Mouse (Mus musculus) heart, adult 8-10 months (tissue): ENCODE results near the gene Pabpn1. TPM values are rescaled to one million over a fixed set of nuclear protein-coding genes. Genes with fewer than 3 reads are reported as not detected.

Source experiments
- DNase-seq: peaks from one replicate; pipeline ENCODE4 v3.0.0; 2022; ENCODE audit warnings: low spot score
- total RNA-seq, 4 experiments: library from RNA; stranded (reverse); gene quantifications; 2 replicates each; pipeline ENCODE4 v1.2.4; 2022

Gene Pabpn1
- 10 to 100 TPM; 37.3 to 54.4 (median 50.2) TPM for total RNA-seq

DNA sequence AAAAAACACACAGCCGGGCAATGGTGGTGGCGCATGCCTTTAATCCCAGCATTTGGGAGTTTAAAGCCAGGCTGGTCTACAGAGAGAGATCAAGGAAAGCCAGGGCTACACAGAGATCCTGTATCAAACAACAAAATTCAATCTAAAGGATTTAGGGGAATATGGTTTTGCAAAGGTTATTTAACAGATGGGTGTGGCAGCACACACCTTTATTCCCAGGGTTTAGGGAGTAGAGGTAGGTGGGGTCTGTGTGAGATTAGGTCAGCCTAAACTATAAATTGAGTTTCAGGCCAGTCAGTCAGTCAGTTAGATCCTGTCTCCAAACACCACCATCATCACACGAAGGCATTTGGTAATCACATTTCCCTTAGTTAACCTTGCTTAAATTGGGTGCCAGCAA lies at the start of gene Pabpn1:
TSS of gene Pabpn1 (plus strand) at position 301 of the 400 bp plus-strand sequence.
- DNase-seq, result no peak

DNA sequence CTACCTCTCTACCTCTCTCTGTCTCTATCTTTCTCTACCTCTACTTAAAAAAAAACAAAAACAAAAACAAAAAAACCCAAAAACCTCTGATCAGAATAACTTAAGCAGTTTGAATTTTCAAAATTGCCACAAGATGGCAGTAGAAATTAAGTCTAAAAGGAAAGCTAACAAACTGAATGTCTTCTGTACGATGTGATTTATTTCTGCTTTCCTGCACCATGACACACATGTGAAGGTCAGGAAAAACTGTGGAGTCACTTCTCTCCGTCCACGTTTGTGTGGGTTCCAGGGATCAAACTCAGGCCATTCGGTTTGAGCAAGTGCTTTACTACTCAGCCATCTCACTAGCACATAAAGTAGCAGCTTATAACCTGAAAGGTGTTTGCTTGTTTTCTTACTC lies 48.8 kb upstream of the Pabpn1 start:
- DNase-seq, result peak; percentile 9

DNA sequence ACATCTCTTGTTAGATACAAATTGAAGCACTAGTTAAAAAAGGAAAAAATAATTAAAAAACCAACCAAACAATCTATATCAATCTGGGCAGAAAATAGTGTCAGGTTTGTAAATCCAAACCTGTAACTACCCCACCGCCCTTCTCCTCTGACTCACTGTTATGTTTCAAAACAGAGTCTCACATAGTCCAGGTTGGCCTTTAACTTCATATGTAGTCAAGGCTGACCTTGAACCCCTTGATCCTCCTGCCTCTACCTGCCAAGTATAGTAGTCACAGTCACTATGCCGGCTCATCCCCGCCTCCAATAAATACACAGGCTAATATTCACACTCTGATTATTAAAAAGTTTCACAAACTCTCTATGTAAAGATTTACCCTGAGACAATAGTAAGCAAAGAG lies 36.6 kb upstream of the Pabpn1 start:
- no peak for DNase-seq

DNA sequence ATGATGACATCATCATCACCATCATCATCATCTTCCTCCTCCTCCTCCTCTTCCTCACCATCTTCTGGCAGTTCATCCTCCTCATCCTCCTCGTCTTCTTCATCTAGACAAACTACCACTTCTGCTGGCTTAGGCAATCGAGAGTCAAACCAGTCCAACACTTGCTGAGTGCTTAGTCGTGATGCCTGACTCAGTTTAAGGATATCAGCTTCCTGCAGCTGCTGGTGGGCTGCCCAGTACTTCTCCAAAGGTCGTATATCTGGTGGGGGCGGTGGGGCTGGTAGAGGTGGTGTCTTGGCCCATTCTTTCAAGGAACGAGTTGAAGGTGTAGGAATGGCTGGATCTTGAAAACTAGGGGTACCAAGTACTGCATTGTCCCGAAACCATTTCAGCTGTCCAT lies 35.6 kb upstream of the Pabpn1 start:
- DNase-seq, result no peak

- no peak for DNase-seq
Measured at GRCm38 (mm10) chr14:54857891-54858290, 34.4 kb upstream of the Pabpn1 start.

GRCm38 (mm10) chr14:54860511-54860910 lies 31.8 kb upstream of the Pabpn1 start:
- DNase-seq, result peak; percentile 48

DNA sequence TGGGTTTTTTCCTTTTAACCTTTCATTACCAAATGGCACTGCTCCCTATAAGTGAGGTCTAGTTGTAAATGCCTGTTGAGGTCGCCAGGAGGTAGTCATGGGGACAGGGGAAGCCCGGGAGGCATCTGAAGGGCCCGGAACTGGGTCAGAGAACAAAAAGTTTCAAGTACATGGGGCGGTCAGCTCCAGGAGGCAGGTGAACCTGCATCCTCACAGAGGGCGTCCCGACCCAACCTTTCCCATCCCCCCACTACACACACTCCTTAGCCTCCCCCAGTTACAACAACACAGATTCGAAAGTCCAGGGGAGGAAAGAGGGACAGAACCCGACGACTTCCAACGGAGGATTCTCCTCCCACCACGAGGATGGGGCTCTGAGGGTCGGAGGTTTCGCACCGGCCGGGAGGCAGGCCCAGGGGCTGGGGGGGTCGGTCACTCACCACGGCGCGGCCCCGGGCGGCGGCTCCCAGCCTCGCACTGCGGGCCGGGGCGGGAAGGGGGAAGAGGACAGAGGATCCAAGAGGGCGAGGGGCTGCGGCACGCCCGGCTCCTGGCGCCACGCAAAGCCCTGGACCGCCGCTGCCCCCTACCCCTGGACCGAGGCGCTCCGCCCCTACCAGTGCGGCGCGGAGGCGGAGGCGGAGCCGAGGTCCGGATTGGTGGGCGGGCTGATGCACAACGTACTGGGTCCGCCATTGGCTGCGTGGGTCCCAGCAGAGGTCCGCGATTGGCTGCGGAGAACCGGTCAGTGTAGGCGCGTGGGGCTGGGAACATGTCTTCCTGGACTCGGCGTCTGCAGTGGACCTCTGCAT lies 28.6 kb upstream of the Pabpn1 start:
- DNase-seq, result peak; percentile 92

DNA sequence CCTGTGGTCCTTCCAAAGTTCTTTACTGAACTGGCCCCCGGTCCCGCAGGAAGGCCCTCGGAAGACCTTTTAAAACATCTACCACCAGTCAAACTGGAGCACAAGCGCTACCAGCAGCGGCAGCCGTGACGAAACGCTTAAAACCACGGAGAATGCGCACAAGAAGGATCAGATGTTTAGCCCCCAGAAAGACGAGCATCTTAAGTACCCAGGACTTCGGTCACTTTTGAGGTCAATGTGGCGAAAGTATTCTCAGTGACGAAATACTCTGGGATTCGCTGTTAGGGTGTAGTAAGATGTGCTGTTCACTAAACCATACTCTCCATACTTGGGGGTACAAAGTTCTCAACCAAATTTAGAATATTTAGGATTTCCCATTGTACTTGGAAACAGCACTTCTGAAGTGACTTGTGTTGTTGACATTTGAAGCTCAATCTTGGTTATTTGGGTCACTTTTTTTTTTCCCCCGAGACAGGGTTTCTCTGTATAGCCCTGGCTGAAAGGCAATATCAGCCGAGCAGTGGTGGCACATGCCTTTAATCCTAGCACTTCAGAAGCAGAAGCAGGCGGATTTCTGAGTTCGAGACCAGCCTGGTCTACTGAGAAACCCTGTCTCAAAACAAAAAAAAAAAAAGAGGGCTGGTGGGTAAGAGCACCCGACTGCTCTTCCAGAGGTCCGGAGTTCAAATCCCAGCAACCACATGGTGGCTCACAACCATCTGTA lies 27.8 kb upstream of the Pabpn1 start:
- DNase-seq, result no peak

DNA sequence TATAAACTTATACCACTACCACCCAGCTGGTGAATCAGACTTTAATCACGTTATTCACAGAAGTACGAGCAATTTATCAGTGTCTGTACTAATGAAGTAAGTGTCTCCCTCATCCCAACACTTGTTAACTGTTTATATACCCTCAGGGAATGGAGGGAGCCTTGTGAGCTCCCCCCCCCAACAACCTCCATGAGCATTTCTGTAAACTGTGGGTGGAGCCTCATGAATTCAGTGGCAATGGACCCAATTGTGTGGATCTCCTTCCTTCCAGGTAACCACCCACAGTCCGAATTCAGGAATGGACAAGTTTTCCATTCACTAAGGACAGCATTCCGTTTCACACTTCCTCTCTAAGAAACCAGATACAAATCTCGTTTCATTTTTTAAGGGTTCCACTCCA lies 26.7 kb upstream of the Pabpn1 start:
- no peak for DNase-seq

DNA sequence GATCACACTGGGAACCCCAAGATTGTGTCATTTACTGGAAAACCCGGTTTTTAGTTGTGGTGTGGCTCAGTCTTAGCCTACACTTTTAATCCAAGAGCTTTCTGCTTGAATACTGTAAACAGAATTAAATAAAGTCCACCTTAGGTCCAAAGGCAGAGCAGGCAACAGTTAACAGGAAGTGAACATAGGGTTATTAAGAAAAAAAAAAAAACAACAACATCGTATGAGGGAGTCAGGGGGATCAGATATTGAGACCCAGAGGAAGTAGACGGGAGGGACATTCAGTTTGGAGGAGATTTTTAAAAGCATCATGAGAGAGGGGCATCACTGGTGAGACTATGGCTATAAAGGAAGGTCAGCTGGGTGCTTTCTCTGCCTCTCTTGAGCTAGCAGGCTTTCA lies 26.0 kb upstream of the Pabpn1 start:
- DNase-seq, result no peak

- no peak for DNase-seq
Measured at GRCm38 (mm10) chr14:54866936-54867335, 25.4 kb upstream of the Pabpn1 start.

DNA sequence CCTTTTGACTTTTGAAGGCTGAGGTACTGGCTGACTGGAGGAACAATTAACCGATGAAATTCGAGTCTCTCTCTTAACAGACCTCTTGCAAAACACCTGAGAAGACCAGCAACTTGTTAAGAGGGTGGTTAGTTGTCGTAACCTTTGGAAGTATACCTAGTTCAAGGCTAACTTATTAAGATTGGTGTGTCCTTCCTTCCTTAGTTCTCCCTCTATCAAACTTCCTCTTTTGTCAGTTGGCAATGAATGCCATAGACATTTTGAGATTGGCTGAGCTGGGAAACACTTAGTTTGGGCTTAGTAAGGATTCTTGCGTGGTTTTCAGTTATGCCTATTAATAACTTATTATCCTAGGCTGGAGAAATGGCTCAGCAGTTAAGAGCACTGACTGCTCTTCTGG lies 24.3 kb upstream of the Pabpn1 start:
- DNase-seq, result no peak

DNA sequence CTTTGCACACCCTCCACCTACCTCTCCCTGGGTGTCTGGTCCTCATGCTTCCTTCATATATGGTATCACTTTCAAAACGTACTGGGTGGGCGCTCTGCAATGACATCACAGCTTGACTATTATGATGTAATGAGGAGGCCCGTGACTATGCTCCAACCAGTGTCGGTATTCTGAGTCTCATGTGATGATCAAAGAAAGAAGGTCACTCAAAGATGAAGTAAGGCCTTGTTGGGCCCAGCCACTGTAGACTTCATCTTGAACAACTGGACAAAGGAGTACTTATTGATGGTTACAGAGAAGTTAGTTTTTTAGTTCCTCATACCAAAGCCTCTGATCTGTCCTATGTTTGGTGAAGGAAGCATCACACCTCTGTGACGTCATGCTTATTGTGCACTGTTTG lies 21.4 kb upstream of the Pabpn1 start, which contains the start of gene Homez:
TSS of gene Homez (minus strand) at position 101 of the 400 bp plus-strand sequence.
- no peak for DNase-seq

GRCm38 (mm10) chr14:54874165-54874564 lies 18.1 kb upstream of the Pabpn1 start:
- DNase-seq, result no peak

DNA sequence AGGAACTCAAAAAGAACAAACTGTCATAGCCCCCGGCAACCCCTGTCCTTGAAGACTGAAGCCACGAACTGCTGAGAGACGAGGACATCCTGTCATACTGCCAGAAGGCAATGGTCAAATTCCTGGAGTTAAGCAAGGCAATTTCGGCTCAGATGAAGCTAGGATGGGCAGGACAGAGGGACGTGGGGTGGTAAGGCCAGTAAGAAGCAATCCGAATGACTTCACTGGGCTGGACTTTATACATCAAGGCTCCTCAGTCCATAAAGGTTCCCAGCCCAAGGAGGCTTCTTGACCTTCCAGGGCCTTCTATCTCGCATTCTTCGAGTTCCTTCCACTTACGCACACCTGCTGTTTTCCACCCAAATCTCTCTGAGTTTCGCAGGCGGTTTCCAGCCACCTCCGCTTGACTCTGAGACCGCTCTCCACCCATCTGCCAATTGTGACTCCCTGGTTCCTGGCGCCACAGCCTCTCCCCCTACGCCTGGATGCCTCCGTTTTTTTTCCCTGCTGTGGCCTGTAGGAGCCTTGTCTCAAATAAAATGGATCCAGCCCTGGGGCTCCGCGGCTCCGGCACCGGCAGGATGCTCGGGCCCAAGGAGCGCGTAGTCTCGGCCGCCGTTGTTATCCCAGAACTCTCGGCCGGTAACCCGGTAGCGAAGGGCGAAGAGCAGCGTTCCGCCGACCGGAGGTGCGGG lies 16.3 kb upstream of the Pabpn1 start:
- no peak for DNase-seq

GRCm38 (mm10) chr14:54876539-54877047 lies 15.7 kb upstream of the Pabpn1 start:
- peak; percentile 81 for DNase-seq

DNA sequence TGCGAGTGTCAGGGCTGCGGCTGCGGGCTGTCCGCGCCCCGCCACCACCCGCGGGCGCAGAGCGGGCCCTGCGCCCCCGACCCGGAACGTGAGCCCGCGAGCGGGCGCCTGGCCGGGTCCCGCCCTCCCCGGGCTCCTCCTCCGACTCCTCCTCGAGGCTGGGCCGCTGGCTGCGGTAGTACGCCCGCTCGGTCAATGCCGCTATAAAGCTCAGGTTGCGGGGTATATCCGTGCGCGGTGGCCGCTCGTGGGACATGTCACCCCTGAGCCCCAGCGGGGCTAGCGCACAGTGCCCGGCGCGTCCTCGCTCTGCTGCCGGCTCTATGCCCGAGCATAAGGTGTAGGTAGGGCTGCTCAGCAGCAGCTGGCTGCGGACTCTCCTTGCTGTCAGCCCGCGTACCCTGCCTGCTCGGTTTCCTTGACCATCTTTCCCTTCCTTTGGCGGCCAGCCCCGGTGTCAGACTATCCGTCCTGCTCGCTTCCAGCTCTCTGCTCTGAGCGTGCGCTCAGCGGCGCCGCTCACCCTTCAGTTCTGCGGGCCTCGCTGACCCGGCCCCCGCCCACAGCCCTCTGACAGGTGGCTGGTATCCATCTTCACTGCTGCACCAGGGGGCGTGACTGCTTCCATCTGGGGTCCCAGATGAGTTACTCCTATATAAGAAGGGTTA lies 15.1 kb upstream of the Pabpn1 start, which contains the start of gene Ppp1r3e:
TSS of gene Ppp1r3e (minus strand) at position 503 of the 668 bp plus-strand sequence.
- DNase-seq, result peak; percentile 46

GRCm38 (mm10) chr14:54883154-54884021 lies 8.9 kb upstream of the Pabpn1 start, which contains the start of the genes Bcl2l2 and Gm20521:
Gene Bcl2l2, plus strand, starts transcription at chr14:54883377.
Gene Gm20521, plus strand, starts transcription at chr14:54883441.
- DNase-seq, result peak; percentile 75

DNA sequence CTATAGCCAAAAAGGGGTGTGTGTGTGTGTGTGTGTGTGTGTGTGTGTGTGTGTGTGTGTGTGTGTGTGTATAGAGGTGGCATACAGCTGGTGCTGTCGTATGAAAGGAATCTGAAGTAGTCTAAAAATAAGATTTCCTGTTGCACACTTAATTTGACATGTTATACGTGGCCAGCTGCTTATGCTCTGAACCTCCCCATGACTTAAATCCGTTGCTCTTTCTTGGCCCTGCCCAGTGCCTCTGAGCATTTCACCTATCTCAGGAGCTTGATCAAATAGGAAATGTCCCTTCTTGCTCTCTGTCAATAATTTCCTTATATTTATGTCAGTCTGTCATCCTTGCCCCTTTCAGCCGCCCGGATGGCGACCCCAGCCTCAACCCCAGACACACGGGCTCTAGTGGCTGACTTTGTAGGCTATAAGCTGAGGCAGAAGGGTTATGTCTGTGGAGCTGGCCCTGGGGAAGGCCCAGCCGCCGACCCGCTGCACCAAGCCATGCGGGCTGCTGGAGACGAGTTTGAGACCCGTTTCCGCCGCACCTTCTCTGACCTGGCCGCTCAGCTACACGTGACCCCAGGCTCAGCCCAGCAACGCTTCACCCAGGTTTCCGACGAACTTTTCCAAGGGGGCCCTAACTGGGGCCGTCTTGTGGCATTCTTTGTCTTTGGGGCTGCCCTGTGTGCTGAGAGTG lies 8.1 kb upstream of the Pabpn1 start:
- no peak for DNase-seq

DNA sequence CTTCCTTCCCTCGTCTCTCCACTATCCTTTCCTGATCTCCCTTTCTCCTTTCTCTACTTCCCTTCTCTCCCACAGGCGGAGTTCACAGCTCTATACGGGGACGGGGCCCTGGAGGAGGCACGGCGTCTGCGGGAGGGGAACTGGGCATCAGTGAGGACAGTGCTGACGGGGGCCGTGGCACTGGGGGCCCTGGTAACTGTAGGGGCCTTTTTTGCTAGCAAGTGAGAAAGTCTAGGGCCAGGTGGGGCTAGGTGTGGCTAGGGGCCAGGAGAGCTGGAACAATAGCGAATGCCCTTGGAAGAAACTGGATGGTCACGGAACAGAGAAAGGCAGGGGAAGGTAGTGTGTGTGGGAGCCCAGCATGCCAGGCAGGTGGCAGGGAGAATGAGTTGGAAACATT lies 7.0 kb upstream of the Pabpn1 start:
- DNase-seq, result no peak
